Mouse (Mus musculus) fat pad, adult 2 months (tissue): ENCODE data around the gene Cox19.

Experiments
- DNase-seq: peaks from one replicate; pipeline ENCODE4 v3.0.0-alpha.2; 2011; ENCODE audit warnings: low read depth, low spot score; ENCODE audit errors: extremely low read depth

The Cox19 gene

DNA sequence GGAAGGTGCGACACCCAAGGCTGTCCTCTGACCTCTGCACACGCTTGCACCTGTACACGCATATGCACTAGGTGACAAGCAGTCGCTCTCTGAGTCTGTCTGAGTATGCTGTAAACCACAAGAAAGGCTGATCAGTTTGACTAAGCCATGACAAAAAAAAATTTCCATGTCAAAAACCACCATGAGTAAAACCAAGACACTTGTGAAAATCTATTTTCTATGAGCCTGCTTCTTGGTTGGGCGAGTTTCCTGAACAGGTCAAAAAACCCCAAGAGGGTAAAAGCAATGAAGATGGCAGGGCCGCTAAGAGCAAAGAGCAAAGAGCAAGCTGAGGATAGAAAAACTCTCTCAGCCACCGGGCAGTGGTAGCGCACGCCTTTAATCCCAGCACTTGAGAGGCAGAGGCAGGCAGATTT is 47.6 kb downstream of the Cox19 start:
- no peak for DNase-seq

DNA sequence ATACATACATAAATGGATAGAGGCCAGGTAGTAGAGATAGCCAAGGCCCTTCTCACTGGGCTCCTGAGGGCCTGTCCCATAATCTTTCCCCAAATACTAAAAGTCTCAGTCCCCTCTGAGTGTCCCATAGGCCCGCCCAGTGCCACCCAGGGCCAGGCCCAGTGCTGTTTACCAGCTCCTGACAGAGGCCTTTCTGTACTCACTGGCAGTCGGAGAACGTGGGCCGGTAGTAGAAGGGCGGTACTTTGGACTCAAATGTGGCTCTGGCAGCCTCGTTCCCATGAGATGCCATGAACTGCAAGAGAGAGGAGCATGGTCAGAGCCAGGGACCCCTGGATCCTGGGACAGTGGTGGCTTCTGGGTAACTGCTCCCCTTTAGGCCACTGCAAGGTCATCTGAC is 49.1 kb downstream of the Cox19 start:
- DNase-seq, result no peak

DNA sequence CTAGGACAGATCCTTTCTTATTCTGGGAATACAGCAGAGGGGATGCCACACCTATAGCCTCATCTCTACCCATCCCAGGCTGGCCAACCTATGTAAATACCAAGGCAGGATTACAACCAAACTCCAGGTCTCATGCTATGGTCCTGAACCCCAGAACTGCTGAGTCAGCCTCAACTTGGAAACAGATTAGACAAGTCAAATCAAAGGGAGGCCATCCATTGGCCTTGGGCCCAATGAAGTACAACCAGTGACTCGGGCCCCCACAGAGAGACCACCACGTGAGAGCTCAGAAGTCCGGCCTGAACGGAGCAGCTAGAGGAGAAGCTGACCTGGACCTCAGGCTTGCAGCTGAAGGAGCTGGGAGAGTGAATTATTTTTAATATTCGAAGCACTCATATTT is 53.5 kb downstream of the Cox19 start:
- DNase-seq, result no peak

DNA sequence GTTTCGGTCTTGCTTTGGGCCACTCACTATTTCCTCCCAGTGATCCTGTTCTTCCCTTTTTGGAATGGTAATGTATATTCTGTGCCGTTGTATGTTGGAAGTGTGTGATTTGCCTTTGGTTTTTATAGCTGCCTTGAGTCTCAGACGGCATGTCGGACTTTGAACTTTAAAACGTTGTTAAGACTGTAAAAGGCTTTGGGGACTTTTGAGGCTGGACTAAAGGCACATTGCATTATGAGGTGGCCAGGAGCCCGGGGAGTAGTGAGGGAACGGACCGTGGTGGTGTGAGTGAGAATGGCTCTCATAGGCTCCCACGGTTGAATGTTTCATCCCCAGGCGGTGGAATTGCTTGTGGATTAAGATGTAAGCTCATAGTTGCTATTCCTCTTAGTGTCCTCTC is 54.1 kb downstream of the Cox19 start:
- no peak for DNase-seq

DNA sequence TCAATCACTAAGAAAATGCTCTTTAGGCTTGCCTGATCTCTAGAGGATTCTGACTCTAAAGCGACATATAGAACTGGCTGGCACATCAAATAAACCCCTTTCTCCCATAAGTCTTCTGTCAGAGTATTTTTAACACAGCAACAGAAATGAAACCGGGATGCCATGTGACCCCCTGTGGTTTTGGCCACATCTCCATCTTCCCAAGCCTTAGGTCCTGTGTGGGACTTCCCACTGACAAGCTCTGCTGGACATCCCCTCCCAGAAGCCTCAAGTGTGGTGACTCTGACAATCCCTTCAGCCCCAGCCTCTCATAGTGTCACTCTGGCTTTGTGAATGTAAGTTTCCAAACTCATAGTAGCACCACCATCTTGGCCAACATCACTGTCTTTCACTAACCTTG is 57.1 kb downstream of the Cox19 start:
- DNase-seq, result no peak

DNA sequence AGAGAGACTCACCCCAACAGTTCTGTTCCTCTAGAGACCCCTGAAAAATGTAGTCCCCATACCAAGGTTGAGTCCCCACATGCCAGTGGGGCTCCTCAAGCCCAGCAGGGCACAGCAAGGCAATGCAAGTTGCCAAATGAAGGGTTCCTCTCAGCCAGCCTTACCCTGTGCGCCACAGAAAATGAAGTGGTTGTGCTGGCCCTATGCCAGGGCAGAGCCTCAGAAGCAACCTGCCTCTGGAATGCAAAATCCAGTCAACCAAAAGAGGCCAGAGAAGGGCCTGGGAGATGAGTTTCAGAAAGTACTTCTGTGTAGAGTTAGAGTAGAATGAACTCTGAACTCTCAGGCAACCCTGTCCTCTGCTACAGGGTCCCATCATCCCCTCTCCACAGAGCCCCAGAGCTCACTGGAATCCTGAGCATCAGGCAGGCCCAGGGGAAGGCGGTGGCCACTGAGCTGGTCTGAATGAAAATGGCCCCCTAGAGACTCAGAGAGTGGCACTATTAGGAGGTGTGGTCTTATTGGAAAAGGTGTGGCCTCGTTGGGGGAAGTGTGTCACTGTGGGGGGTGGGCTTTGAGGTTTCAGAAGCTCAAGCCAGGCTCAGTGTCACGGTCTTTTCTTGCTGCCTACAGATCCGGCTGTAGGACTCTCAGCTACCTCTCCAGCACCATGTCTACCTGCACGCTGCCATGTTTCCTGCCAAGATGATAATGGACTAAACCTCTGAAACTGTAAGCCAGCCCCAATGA is 59.2 kb downstream of the Cox19 start:
- no peak for DNase-seq

DNA sequence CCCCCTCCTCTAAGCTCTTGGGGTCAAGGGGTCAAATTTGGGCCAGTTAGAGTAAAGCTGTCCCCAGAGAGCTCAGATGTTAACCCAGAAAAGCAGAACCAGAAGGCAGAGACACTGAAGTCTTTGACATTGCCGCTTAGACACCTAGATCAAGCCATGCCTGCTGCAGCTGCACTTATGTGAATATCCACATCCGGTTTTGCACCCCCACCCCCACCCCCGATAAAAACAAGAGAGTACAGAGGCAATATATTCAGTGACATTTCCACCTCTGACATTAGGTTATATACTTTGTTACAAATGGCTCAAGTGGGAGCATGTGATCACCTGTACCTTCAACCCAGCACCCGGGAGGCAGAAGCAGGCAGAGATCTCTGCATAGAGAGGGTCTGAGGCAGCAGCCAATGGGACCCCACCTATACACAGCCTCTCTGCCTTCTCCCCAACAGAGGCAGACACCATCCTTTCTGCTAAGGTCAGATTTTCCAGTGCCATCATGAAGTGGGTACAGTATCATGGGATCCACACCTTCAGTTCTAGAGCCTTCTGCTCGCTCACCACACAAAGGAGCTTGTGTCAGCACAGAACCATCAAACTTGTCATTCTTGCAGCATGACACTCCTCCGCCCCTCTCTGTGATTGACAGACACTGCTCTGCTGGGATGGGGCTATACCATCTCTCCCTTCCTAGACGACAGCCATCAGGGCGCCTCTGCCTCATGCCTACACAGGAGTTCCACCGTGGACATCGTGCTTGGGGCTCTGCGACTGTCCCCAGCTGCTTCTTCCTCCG is 60.6 kb downstream of the Cox19 start:
- DNase-seq, result no peak

DNA sequence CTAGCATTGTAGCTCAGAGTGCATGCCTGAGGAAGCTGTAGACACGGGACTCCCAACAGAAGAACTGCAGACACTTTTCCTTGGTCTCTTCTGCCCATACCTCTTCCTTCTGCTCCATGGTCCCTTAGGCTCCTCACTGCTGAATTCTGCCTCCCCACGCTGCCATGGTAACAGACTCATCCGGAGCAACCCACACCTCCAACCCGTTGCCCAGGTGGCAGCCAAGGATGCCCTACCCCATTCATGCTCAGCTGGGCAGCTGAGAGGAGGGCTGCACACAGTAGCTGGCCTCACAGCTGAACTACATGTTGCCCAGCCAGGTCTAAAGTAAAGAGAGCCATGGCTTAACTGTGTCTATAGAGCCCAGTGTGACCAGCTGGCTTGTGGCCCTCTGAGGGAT is 62.6 kb downstream of the Cox19 start:
- DNase-seq, result no peak

DNA sequence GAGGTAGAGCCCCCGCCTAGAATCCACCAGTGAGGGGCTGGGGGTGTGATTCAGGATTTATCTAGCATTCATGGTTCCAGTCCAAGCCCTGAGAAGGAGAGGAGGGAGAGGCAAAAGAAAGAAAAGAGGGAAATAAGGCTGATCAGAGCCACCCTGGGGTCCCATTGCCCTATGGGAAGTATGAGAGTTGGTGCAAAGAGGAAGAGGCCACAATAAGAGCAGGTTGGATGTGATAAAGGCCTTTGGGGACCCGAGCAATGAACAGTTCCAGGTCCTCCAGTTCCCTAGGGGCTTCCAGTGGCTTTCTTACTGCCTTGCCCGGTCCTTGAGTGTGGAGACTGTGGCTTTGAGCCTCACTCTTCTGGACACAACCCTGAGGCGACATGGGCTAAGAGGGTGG is 63.4 kb downstream of the Cox19 start:
- DNase-seq, result no peak

DNA sequence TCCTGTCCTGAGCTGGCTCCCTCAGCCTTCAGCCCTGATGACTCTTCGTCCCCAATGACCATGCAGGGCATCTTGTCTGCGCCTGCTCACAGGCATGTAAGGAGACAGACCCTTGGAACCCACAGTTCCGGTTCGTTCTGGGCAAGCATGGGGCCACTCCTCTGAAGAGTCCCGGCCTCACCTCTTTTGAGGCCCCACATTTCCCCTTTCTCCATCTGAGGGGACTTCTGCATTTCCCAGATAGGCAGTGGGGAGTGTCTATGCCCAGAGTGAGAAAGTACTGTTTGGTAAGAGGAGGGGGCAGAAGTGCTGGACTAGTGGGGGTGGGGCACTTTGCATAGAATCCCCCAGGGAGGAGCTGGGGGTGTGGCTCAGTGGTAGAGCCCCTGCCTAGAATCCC is 64.1 kb downstream of the Cox19 start:
- DNase-seq, result no peak
